Mouse (Mus musculus): Measurements from ENCODE around the gene 1810010D01Rik. TPM values are rescaled to one million over a fixed set of nuclear protein-coding genes. Genes with fewer than 3 reads are reported as not detected.

Gene 1810010D01Rik
- polyA plus RNA-seq, 1 experiment from 2014 or later: not detected

GRCm38 (mm10) chr7:145196340-145196739, 11.6 kb downstream of the 1810010D01Rik start:
- Histone ChIP-seq H3K27ac (ENCODE audit: low read depth) (no peak overlapping the region), H3K4me3 (ENCODE audit: low read depth, low read length) (no peak overlapping the region), H3K36me3 (replicated peaks; ENCODE audit: insufficient read depth, low read length) (no peaks in the 10 kb centered on the region), H3K27me3 (ENCODE audit: insufficient read depth, low read length) (no peaks in the 10 kb centered on the region), H3K9ac (replicated peaks) (no peak overlapping the region), H3K4me2 (ENCODE audit: low read depth, low read length) (no peak overlapping the region), H3K9me3 (ENCODE audit: low read length) (no peaks in the 10 kb centered on the region), H3K4me1 (ENCODE audit: insufficient read depth) (no peaks in the 10 kb centered on the region)
- 83% methylated on average over 6 of the region's 6 CpGs for WGBS (ENCODE audit: insufficient replicate concordance)
- TF ChIP-seq CTCF (IDR thresholded peaks at IDR 0.05; ENCODE audit: low read depth) (no peak), EP300 (IDR thresholded peaks at IDR 0.05; ENCODE audit: low read depth) (no peak)
- no peak for ATAC-seq
- DNase-seq: no peak

DNA sequence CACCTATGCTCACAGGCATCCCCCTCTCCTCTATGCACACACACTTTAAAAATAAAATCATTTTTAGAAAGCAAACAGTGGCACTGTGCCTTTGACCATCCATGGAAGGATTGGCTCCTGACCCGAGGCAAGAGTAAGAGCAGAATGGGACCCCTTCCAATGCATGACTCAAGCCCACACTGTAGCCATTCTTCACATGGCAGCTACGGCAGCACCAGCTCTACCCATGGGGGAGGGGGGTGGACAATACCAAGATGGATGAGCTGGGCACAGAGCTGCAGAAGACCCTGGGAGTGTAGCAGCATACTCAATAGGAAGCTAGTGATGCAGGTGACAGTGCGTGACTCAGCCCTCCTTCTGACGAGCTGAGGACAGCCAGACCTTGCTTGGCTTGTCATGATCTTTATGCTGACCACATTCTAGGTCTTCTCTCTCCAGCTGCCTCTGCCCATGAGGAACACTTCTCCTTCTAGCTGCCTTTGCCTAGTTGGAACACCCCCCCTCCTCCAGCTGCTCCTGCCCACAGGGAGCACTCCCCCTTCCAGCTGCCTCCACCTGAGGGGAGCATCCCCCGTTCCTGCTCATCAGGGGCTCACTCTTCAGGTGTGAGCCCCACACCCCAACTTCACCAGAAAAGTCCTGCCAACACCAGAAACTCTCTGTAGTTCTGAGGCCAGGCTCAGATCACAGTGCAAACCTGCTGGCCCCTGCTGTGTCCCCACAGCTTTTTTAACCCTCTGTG, 12.6 kb downstream of the 1810010D01Rik start:
- Histone ChIP-seq H3K9ac (replicated peaks) (no peak overlapping the region), H3K36me3 (replicated peaks; ENCODE audit: insufficient read depth, low read length) (no peaks in the 10 kb centered on the region), H3K9me3 (ENCODE audit: low read length) (no peaks in the 10 kb centered on the region), H3K27me3 (ENCODE audit: insufficient read depth, low read length) (no peaks in the 10 kb centered on the region), H3K27ac (ENCODE audit: low read depth) (no peak overlapping the region), H3K4me1 (ENCODE audit: insufficient read depth) (no peaks in the 10 kb centered on the region), H3K4me3 (ENCODE audit: low read depth, low read length) (no peak overlapping the region), H3K4me2 (ENCODE audit: low read depth, low read length) (no peak overlapping the region)
- WGBS (ENCODE audit: insufficient replicate concordance): 54% methylated on average over 5 of the region's 5 CpGs
- TF ChIP-seq EP300 (IDR thresholded peaks at IDR 0.05; ENCODE audit: low read depth) (no peak), CTCF (IDR thresholded peaks at IDR 0.05; ENCODE audit: low read depth) (no peak)
- ATAC-seq: no peak
- DNase-seq: no peak

- ATAC-seq: no peak
- Histone ChIP-seq H3K27me3 (ENCODE audit: insufficient read depth, low read length) (no peaks in the 10 kb centered on the region), H3K9me3 (ENCODE audit: low read length) (no peaks in the 10 kb centered on the region), H3K9ac (replicated peaks) (no peak overlapping the region), H3K36me3 (replicated peaks; ENCODE audit: insufficient read depth, low read length) (no peaks in the 10 kb centered on the region), H3K4me3 (ENCODE audit: low read depth, low read length) (no peak overlapping the region), H3K27ac (ENCODE audit: low read depth) (no peak overlapping the region), H3K4me2 (ENCODE audit: low read depth, low read length) (no peak overlapping the region), H3K4me1 (ENCODE audit: insufficient read depth) (no peaks in the 10 kb centered on the region)
- TF ChIP-seq EP300 (IDR thresholded peaks at IDR 0.05; ENCODE audit: low read depth) (no peak), CTCF (IDR thresholded peaks at IDR 0.05; ENCODE audit: low read depth) (no peak)
- DNase-seq: no peak
- WGBS (ENCODE audit: insufficient replicate concordance): 45% methylated on average over 3 of the region's 3 CpGs
These were observed 13.3 kb downstream of the 1810010D01Rik start for GRCm38 (mm10) chr7:145194455-145195161.

GRCm38 (mm10) chr7:145192836-145193235, 15.1 kb downstream of the 1810010D01Rik start:
- Histone ChIP-seq H3K27ac (ENCODE audit: low read depth) (no peak overlapping the region), H3K36me3 (replicated peaks; ENCODE audit: insufficient read depth, low read length) (no peaks in the 10 kb centered on the region), H3K4me3 (ENCODE audit: low read depth, low read length) (no peak overlapping the region), H3K27me3 (ENCODE audit: insufficient read depth, low read length) (no peaks in the 10 kb centered on the region), H3K4me2 (ENCODE audit: low read depth, low read length) (no peak overlapping the region), H3K9ac (replicated peaks) (no peak overlapping the region), H3K4me1 (ENCODE audit: insufficient read depth) (no peaks in the 10 kb centered on the region), H3K9me3 (ENCODE audit: low read length) (no peaks in the 10 kb centered on the region)
- DNase-seq: no peak
- ATAC-seq: no peak
- 59% methylated on average over 6 of the region's 6 CpGs for WGBS (ENCODE audit: insufficient replicate concordance)
- TF ChIP-seq EP300 (IDR thresholded peaks at IDR 0.05; ENCODE audit: low read depth): no peak
- TF ChIP-seq CTCF (IDR thresholded peaks at IDR 0.05; ENCODE audit: low read depth): no peak

- H3K9me3 ChIP-seq (ENCODE audit: low read length): no peaks in the 10 kb centered on the region
- no peaks in the 10 kb centered on the region for H3K27me3 ChIP-seq (ENCODE audit: insufficient read depth, low read length)
- no peak overlapping the region for H3K27ac ChIP-seq (ENCODE audit: low read depth)
- H3K4me3 ChIP-seq (ENCODE audit: low read depth, low read length): no peak overlapping the region
- no peaks in the 10 kb centered on the region for H3K36me3 ChIP-seq (replicated peaks; ENCODE audit: insufficient read depth, low read length)
- H3K4me2 ChIP-seq (ENCODE audit: low read depth, low read length): no peak overlapping the region
- H3K4me1 ChIP-seq (ENCODE audit: insufficient read depth): no peaks in the 10 kb centered on the region
- no peak overlapping the region for H3K9ac ChIP-seq (replicated peaks)
- ATAC-seq (no peak), DNase-seq (no peak)
- TF ChIP-seq CTCF (IDR thresholded peaks at IDR 0.05; ENCODE audit: low read depth) (no peak), EP300 (IDR thresholded peaks at IDR 0.05; ENCODE audit: low read depth) (no peak)
These were observed 17.4 kb downstream of the 1810010D01Rik start for GRCm38 (mm10) chr7:145190520-145190919.

GRCm38 (mm10) chr7:145189342-145189741, 18.6 kb downstream of the 1810010D01Rik start:
- TF ChIP-seq EP300 (IDR thresholded peaks at IDR 0.05; ENCODE audit: low read depth) (no peak), CTCF (IDR thresholded peaks at IDR 0.05; ENCODE audit: low read depth) (no peak)
- Histone ChIP-seq H3K9ac (replicated peaks) (no peak overlapping the region), H3K9me3 (ENCODE audit: low read length) (no peaks in the 10 kb centered on the region), H3K27me3 (ENCODE audit: insufficient read depth, low read length) (no peaks in the 10 kb centered on the region), H3K36me3 (replicated peaks; ENCODE audit: insufficient read depth, low read length) (no peaks in the 10 kb centered on the region), H3K4me1 (ENCODE audit: insufficient read depth) (no peaks in the 10 kb centered on the region), H3K4me3 (ENCODE audit: low read depth, low read length) (no peak overlapping the region), H3K27ac (ENCODE audit: low read depth) (no peak overlapping the region), H3K4me2 (ENCODE audit: low read depth, low read length) (no peak overlapping the region)
- WGBS (ENCODE audit: insufficient replicate concordance): 63% methylated on average over 8 of the region's 8 CpGs
- no peak for ATAC-seq
- no peak for DNase-seq

Measured in liver, postnatal 0 days (tissue).